Mouse (Mus musculus) adrenal gland, postnatal 4 days (tissue): ENCODE measurements around the gene Man1c1. TPM values are rescaled to one million over a fixed set of nuclear protein-coding genes. Genes with fewer than 3 reads are reported as not detected.

ENCODE experiments used
- DNase-seq, 2 experiments: peaks; one replicate each; pipeline ENCODE4 v3.0.0; 2021 to 2022; ENCODE audit warnings: low spot score in 2 of 2, mixed read lengths in 2 of 2
- total RNA-seq, 2 experiments: library from RNA; stranded (reverse); gene quantifications; 2 replicates each; pipeline ENCODE4 v1.2.3; 2021

Man1c1 gene
- total RNA-seq, 2 experiments from 2014 or later = 28.6 to 29.6 TPM

- no peak for DNase-seq
These were observed 118.0 kb downstream of the Man1c1 start for GRCm38 (mm10) chr4:134586126-134586525.

GRCm38 (mm10) chr4:134583513-134583912, 120.6 kb downstream of the Man1c1 start:
- no peak for DNase-seq

GRCm38 (mm10) chr4:134581365-134581764, 122.7 kb downstream of the Man1c1 start:
- no peak for DNase-seq

GRCm38 (mm10) chr4:134580351-134581148, 123.5 kb downstream of the Man1c1 start:
- no peak for DNase-seq

GRCm38 (mm10) chr4:134579620-134580019, 124.5 kb downstream of the Man1c1 start:
- DNase-seq = no peak

- no peak for DNase-seq
These were observed 124.9 kb downstream of the Man1c1 start for GRCm38 (mm10) chr4:134579212-134579611.

GRCm38 (mm10) chr4:134578407-134578806, 125.7 kb downstream of the Man1c1 start:
- DNase-seq = no peak

GRCm38 (mm10) chr4:134577281-134577680, 126.8 kb downstream of the Man1c1 start:
- DNase-seq = no peak

- DNase-seq = no peak
These were observed 128.6 kb downstream of the Man1c1 start for GRCm38 (mm10) chr4:134575486-134575885.

- DNase-seq = no peak
These were observed 131.4 kb downstream of the Man1c1 start for GRCm38 (mm10) chr4:134572449-134573300.

- DNase-seq = no peak
These were observed 133.2 kb downstream of the Man1c1 start for GRCm38 (mm10) chr4:134570704-134571451.

GRCm38 (mm10) chr4:134569831-134570230, 134.3 kb downstream of the Man1c1 start:
- DNase-seq = no peak

- no peak for DNase-seq
These were observed 134.9 kb downstream of the Man1c1 start for GRCm38 (mm10) chr4:134569205-134569604.

- no peak for DNase-seq
These were observed 136.5 kb downstream of the Man1c1 start for GRCm38 (mm10) chr4:134567377-134568226.

GRCm38 (mm10) chr4:134564093-134564492, 140.0 kb downstream of the Man1c1 start:
- no peak for DNase-seq

GRCm38 (mm10) chr4:134563624-134564023, 140.5 kb downstream of the Man1c1 start:
- no peak for DNase-seq

- DNase-seq = no peak
These were observed 142.1 kb downstream of the Man1c1 start for GRCm38 (mm10) chr4:134562014-134562413.

GRCm38 (mm10) chr4:134560699-134561098, 143.4 kb downstream of the Man1c1 start:
- DNase-seq = no peak

- no peak for DNase-seq
These were observed 144.9 kb downstream of the Man1c1 start for GRCm38 (mm10) chr4:134559154-134559553.

- no peak for DNase-seq
These were observed 145.4 kb downstream of the Man1c1 start for GRCm38 (mm10) chr4:134558570-134559113.
